Comparison of ENCODE assay signal across 7 mouse cellular contexts in genomic region chr12:113014561-113015556, GRCm38 (mm10). TPM values are rescaled to one million over a fixed set of nuclear protein-coding genes. Genes with fewer than 3 reads are reported as not detected.
DNase-seq lines count a peak whose midpoint lies in the region; ATAC-seq and TF ChIP-seq lines count a peak whose summit lies in the region.

No protein-coding gene starts in this region.

- CTCF ChIA-PET in Patski (lab: Charles Lee), result interaction anchor here (1.0 kb wide), 1 partner anchor 27 kb away, joined by 3 read pairs; no protein-coding TSS in a partner anchor

- peak overlapping the region; percentile 93 for H3K4me2 ChIP-seq in forebrain, embryonic 13.5 days
- H3K4me2 ChIP-seq in hindbrain, embryonic 12.5 days (replicated peaks), result peak overlapping the region; percentile 87
- peak overlapping the region; percentile 93 for H3K4me2 ChIP-seq in limb, embryonic 12.5 days

- peak overlapping the region; percentile 65 for H3K27ac ChIP-seq in forebrain, embryonic 13.5 days
- H3K27ac ChIP-seq in hindbrain, embryonic 12.5 days, result peak overlapping the region; percentile 78
- H3K27ac ChIP-seq in limb, embryonic 12.5 days, result 0 out of 2 replicates have a peak overlapping the region, but pooled peaks have one; percentile 41
- H3K27ac ChIP-seq in midbrain, embryonic 10.5 days (replicated peaks), result peak overlapping the region; percentile 95
- peak overlapping the region; percentile 56 for H3K27ac ChIP-seq in spleen, adult 2 months (ENCODE audit: insufficient read depth, low read length)

- POLR2A ChIA-PET in Patski (lab: Charles Lee), result interaction anchor here (0.9 kb wide), 1 partner anchor 29 kb away, joined by 3 read pairs; no protein-coding TSS in a partner anchor

- H3K27me3 ChIP-seq in Patski, result no peaks in the 10 kb centered on the region
- no peaks in the 10 kb centered on the region for H3K27me3 ChIP-seq in forebrain, embryonic 13.5 days
- no peaks in the 10 kb centered on the region for H3K27me3 ChIP-seq in hindbrain, embryonic 12.5 days
- no peaks in the 10 kb centered on the region for H3K27me3 ChIP-seq in limb, embryonic 12.5 days
- no peaks in the 10 kb centered on the region for H3K27me3 ChIP-seq in midbrain, embryonic 10.5 days (ENCODE audit: low read depth, poor library complexity, severe bottlenecking)
- no peaks in the 10 kb centered on the region for H3K27me3 ChIP-seq in spleen, adult 2 months (ENCODE audit: control insufficient read depth, insufficient read depth, low read length)

- TF ChIP-seq CTCF in Patski (IDR thresholded peaks at IDR 0.05), result no peak
- no peak for TF ChIP-seq CTCF in spleen, adult 2 months (IDR thresholded peaks at IDR 0.05; ENCODE audit: extremely low read depth, insufficient read depth, insufficient read length, insufficient replicate concordance)

- peaks cover 43% of the 10 kb centered on the region for H3K4me1 ChIP-seq in forebrain, embryonic 13.5 days
- H3K4me1 ChIP-seq in hindbrain, embryonic 12.5 days, result peaks cover 40% of the 10 kb centered on the region
- H3K4me1 ChIP-seq in limb, embryonic 12.5 days (replicated peaks), result peaks cover 37% of the 10 kb centered on the region
- peaks cover 48% of the 10 kb centered on the region for H3K4me1 ChIP-seq in midbrain, embryonic 10.5 days
- H3K4me1 ChIP-seq in spleen, adult 2 months (ENCODE audit: control insufficient read depth, insufficient read depth, insufficient read length), result peaks cover 10% of the 10 kb centered on the region

- 0 out of 2 replicates have a peak, but pooled peaks cover 3% of the 10 kb centered on the region for H3K36me3 ChIP-seq in forebrain, embryonic 13.5 days (ENCODE audit: poor library complexity, severe bottlenecking)
- no peaks in the 10 kb centered on the region for H3K36me3 ChIP-seq in hindbrain, embryonic 12.5 days
- H3K36me3 ChIP-seq in limb, embryonic 12.5 days, result peaks cover 3% of the 10 kb centered on the region; the same call in 1 of the 2 replicates
- peaks cover 15% of the 10 kb centered on the region; the same call in 1 of the 2 replicates for H3K36me3 ChIP-seq in midbrain, embryonic 10.5 days
- H3K36me3 ChIP-seq in spleen, adult 2 months (ENCODE audit: control insufficient read depth, insufficient read depth, low read length), result no peaks in the 10 kb centered on the region; the same call in 1 of the 2 replicates

- in situ Hi-C loops in Patski (cut with MboI; ENCODE audit: low pct_unique_long_range_greater_than_20kb), result no loop called here

- no peak for TF ChIP-seq POLR2A in spleen, adult 2 months (IDR thresholded peaks at IDR 0.05; ENCODE audit: low read depth, low read length)

- ATAC-seq in Patski, result peak; percentile 20
- ATAC-seq in forebrain, embryonic 13.5 days, result peak; percentile 26
- peak; percentile 41 for ATAC-seq in hindbrain, embryonic 12.5 days (ENCODE audit: low FRiP score)
- ATAC-seq in limb, embryonic 12.5 days (ENCODE audit: insufficient number of reproducible peaks, insufficient read depth, low FRiP score, low TSS enrichment, low read depth), result peak; percentile 23

- H3K9me3 ChIP-seq in forebrain, embryonic 13.5 days (replicated peaks), result no peaks in the 10 kb centered on the region
- no peaks in the 10 kb centered on the region for H3K9me3 ChIP-seq in hindbrain, embryonic 12.5 days (replicated peaks)
- no peaks in the 10 kb centered on the region for H3K9me3 ChIP-seq in limb, embryonic 12.5 days
- no peaks in the 10 kb centered on the region for H3K9me3 ChIP-seq in midbrain, embryonic 10.5 days (replicated peaks)

- peak overlapping the region; percentile 97 for H3K9ac ChIP-seq in forebrain, embryonic 13.5 days
- H3K9ac ChIP-seq in hindbrain, embryonic 12.5 days, result peak overlapping the region; percentile 92
- peak overlapping the region; percentile 82 for H3K9ac ChIP-seq in limb, embryonic 12.5 days (replicated peaks)

- under 1% methylated on average over 52 of the region's 64 CpGs for WGBS in forebrain, embryonic 13.5 days
- WGBS in hindbrain, embryonic 12.5 days, result under 1% methylated on average over 56 of the region's 64 CpGs
- WGBS in limb, embryonic 12.5 days, result 1% methylated on average over 64 of the region's 64 CpGs
- 2% methylated on average over 64 of the region's 64 CpGs for WGBS in midbrain, embryonic 10.5 days
- WGBS in spleen, adult 2 months, result 3% methylated on average over 64 of the region's 64 CpGs

- peak overlapping the region; percentile 87 for H3K4me3 ChIP-seq in forebrain, embryonic 13.5 days
- peak overlapping the region; percentile 96 for H3K4me3 ChIP-seq in hindbrain, embryonic 12.5 days
- peak overlapping the region; percentile 88 for H3K4me3 ChIP-seq in limb, embryonic 12.5 days (replicated peaks)
- peak overlapping the region; percentile 95 for H3K4me3 ChIP-seq in midbrain, embryonic 10.5 days
- peak overlapping the region; percentile 77 for H3K4me3 ChIP-seq in spleen, adult 2 months (ENCODE audit: extremely low read depth, insufficient read depth, insufficient read length)

- no peak for DNase-seq in Patski (ENCODE audit: low read depth, low spot score)
- peak; percentile 75 for DNase-seq in cerebellum, adult 11-12 months
- DNase-seq in midbrain, embryonic 10.5 days (ENCODE audit: low spot score), result peak; percentile 65
- peak in 1 of 2 experiments; percentile 30 for DNase-seq in spleen, adult 2 months (ENCODE audit: low read depth in 1 of 2, low spot score in 2 of 2)

RNA-seq across cellular contexts. Expression of gene Pacs2, which starts 0.6 kb away (rescaled TPM):
- polyA plus RNA-seq in Patski (2021), result 70.8 TPM
- 17.4 and 20.9 TPM in 2 replicates for polyA plus RNA-seq in forebrain, embryonic 13.5 days (2015; fragmentation: Nextera tagmentation; extraction: Ambion mirVana)
- 29.2 and 29.4 TPM in 2 replicates for polyA plus RNA-seq in hindbrain, embryonic 12.5 days (2016; fragmentation: Nextera tagmentation; extraction: Ambion mirVana)
- 15.8 and 17.9 TPM in 2 replicates for polyA plus RNA-seq in limb, embryonic 12.5 days (2016; fragmentation: Nextera tagmentation; extraction: Ambion mirVana)
- polyA plus RNA-seq in midbrain, embryonic 10.5 days (2016; fragmentation: Nextera tagmentation; extraction: Ambion mirVana), result 17.7 and 22.0 TPM in 2 replicates
- 29.1 and 38.6 TPM in 2 replicates for polyA plus RNA-seq in spleen, adult 2 months (2012; rRNA removed)

RNA-seq across cellular contexts. Expression of gene Brf1, which starts 14.4 kb away (rescaled TPM):
- 38.9 TPM for polyA plus RNA-seq in Patski (2021)
- 62.5 and 68.8 TPM in 2 replicates for polyA plus RNA-seq in forebrain, embryonic 13.5 days (2015; fragmentation: Nextera tagmentation; extraction: Ambion mirVana)
- polyA plus RNA-seq in hindbrain, embryonic 12.5 days (2016; fragmentation: Nextera tagmentation; extraction: Ambion mirVana), result 72.4 and 75.5 TPM in 2 replicates
- 76.0 and 83.0 TPM in 2 replicates for polyA plus RNA-seq in limb, embryonic 12.5 days (2016; fragmentation: Nextera tagmentation; extraction: Ambion mirVana)
- 51.6 and 58.2 TPM in 2 replicates for polyA plus RNA-seq in midbrain, embryonic 10.5 days (2016; fragmentation: Nextera tagmentation; extraction: Ambion mirVana)
- 127 and 186 TPM in 2 replicates for polyA plus RNA-seq in spleen, adult 2 months (2012; rRNA removed)

RNA-seq across cellular contexts. Expression of gene Btbd6, which starts 38.6 kb away (rescaled TPM):
- polyA plus RNA-seq in Patski (2021), result 13.5 TPM
- 30.3 and 32.7 TPM in 2 replicates for polyA plus RNA-seq in forebrain, embryonic 13.5 days (2015; fragmentation: Nextera tagmentation; extraction: Ambion mirVana)
- polyA plus RNA-seq in hindbrain, embryonic 12.5 days (2016; fragmentation: Nextera tagmentation; extraction: Ambion mirVana), result 34.5 and 34.8 TPM in 2 replicates
- 25.7 and 29.1 TPM in 2 replicates for polyA plus RNA-seq in limb, embryonic 12.5 days (2016; fragmentation: Nextera tagmentation; extraction: Ambion mirVana)
- 20.5 and 22.7 TPM in 2 replicates for polyA plus RNA-seq in midbrain, embryonic 10.5 days (2016; fragmentation: Nextera tagmentation; extraction: Ambion mirVana)
- 22.3 and 61.1 TPM in 2 replicates for polyA plus RNA-seq in spleen, adult 2 months (2012; rRNA removed)

RNA-seq across cellular contexts. Expression of gene Tex22, which starts 59.4 kb away (rescaled TPM):
- not detected for polyA plus RNA-seq in Patski (2021)
- polyA plus RNA-seq in forebrain, embryonic 13.5 days (2015; fragmentation: Nextera tagmentation; extraction: Ambion mirVana), result not detected in 2 replicates
- polyA plus RNA-seq in hindbrain, embryonic 12.5 days (2016; fragmentation: Nextera tagmentation; extraction: Ambion mirVana), result not detected in 2 replicates
- polyA plus RNA-seq in limb, embryonic 12.5 days (2016; fragmentation: Nextera tagmentation; extraction: Ambion mirVana), result not detected in 2 replicates
- not detected in 2 replicates for polyA plus RNA-seq in midbrain, embryonic 10.5 days (2016; fragmentation: Nextera tagmentation; extraction: Ambion mirVana)
- polyA plus RNA-seq in spleen, adult 2 months (2012; rRNA removed), result 0.20 and 0.48 TPM in 2 replicates

Comparison
In these comparisons a context has a peak if more than half of its experiments do, and no peak if none do; other contexts are left out.
1. H3K27ac ChIP-seq: peak in every context shown above with its lines; median percentile 95 in midbrain, embryonic 10.5 days; 78 in hindbrain, embryonic 12.5 days; 65 in forebrain, embryonic 13.5 days; 56 in spleen, adult 2 months; 41 in limb, embryonic 12.5 days.